Mouse (Mus musculus): ENCODE measurements around the gene Ino80b.
"Not testable (repeated sequence)": the region's sequence is repeated elsewhere in the genome, so short reads cannot be mapped to it uniquely, and the experiment has no call there.

Gene Ino80b

DNA sequence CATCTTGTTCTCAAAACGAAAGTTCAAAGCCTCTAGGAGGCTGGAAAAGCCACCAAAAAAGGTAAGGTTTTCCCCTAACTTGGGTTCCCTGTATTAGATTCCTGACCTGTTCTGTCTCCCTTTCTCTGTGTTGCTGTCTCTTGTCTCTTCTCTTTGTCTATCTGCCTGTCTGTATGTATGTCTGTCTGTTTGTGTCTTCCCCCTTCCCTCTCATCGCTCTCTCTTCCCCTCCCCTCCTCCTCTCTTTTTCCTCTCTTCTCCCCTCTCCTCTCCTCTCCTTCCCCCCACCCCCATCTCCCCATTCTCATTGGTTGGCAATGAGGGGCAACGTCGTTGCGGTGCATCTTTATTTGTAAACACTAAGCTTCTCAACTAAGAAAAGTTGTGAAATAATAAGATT is at the start of gene Ino80b:
Gene Ino80b, minus strand, starts transcription at position 101 of the 400 bp plus-strand sequence.
- no peak for DNase-seq (ENCODE audit: low read depth, low spot score)

DNA sequence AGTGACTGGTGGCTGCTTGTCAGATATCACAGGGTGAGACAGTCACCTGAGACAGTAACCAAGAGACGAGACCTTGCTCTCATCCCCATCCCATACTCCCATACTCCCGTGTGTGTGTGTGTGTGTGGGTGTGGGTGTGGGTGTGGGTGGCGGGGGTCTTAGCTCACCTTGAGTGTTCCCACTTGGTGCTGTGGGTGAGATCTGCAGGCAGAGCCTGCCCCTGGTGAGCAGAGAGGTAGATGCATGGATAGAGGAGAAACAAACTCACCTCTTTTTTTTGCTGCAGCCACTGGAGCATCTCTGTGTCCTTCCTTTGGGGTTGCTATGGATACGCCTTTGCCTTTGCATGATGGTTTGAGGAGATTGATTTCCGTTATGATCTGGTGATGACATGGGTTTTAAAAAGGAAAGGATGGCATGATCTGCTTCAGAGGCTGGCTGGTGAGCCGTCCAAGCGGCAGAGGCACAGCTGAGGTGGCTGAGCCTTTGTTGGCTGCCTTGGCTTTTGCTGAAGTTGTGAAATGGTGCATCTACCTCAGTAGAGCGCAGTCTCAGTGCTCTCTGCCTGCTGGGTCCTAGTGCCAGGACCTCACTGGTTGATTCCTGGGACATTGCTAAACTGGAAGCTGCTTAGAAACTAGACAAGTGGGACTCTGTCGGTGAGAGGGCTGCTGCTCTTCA is 47.1 kb upstream of the Ino80b start:
- DNase-seq (ENCODE audit: low read depth, low spot score), result no peak

DNA sequence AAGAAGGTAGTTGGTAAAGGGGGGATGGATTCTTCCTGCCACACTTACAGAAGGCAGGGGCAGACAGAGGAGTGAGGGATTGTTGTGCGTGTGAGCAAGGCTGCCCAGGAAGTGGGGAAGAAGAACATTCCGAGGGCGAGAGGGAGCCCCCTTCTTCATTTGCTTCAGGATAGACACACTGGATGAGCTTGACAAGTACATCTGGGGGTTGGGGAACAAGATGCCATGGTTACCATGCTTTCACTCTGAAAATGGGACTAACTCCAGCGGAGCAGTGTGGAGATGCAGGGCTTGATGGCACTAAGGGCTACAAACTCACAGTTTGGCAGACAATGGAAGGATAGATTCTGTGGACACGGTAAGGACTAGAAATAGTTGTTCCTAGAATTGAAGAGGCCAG is 45.8 kb upstream of the Ino80b start:
- no peak for DNase-seq (ENCODE audit: low read depth, low spot score)

DNA sequence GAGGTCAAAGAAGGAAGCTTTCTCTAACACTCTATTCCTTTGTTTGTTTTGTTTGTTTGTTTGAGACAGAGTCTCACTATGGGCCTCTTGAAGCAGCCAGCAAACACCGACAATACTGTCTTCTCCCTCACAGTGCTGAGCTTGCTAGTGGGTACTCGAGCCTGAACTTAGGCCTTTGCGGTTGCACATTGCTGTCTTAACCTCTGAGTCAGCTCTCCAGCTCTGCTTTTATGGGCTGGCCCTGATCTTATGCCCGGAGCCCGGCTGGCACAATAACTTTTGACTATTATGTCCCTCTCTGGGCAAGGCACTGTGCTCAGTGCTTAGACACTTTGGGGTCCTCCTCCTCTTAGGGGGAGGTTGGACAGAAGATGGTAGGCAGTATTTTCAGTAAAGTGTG is 44.6 kb upstream of the Ino80b start:
- DNase-seq (ENCODE audit: low read depth, low spot score), result no peak

DNA sequence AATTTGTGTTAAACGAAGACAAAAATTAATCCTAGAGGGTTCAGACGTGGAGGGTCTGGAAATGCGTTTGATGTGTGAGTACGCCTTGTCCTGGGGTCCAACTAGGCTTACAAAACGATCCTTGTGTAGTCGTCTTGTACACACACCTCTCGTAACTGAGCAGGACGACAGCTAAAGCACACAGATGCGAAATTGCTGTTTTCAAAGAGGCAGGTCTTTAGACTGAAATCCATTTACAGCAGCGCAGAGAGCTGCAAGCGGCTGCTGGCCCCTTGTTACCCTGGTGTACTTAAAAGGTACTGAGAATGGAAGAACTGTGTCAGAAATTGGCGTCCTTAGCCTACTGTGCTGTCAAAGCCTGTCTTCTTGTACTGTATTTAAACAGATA is 41.0 kb upstream of the Ino80b start:
- DNase-seq (ENCODE audit: low read depth, low spot score), result no peak

DNA sequence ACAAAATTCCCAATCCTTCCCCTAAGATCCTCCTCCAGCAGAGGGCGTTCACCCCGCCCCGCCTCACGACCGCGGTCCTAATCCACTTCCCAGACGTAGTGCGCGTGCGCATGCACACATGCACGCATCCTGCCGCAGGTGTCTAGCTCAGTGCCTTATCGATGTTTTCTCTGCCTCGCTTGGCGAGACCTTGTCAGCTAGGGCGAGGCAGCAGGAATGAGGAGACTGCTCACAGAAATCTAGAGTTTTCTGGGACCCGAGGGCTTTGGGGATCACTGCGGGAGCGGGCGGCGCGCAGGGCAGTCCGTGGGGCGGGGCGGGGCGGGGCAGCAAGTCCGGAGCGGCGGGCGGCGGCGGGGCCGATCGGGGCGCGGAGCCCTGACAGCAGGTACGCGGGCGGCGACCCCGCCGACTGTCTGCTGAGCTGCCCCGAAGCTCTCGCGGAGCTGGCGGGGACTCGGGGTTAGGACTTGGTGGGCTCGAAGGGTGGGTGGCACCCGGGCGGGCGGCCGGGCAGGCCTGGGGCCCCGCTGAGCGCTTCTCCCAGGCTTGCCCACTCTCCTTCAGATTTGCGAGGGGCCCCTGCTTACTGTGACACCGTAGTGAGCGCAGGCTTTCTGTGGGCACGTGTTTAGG is 40.5 kb upstream of the Ino80b start, which contains the start of gene Dctn1:
Gene Dctn1, plus strand, starts transcription at position 314 of the 636 bp plus-strand sequence.
- DNase-seq (ENCODE audit: low read depth, low spot score), result peak; percentile 92

DNA sequence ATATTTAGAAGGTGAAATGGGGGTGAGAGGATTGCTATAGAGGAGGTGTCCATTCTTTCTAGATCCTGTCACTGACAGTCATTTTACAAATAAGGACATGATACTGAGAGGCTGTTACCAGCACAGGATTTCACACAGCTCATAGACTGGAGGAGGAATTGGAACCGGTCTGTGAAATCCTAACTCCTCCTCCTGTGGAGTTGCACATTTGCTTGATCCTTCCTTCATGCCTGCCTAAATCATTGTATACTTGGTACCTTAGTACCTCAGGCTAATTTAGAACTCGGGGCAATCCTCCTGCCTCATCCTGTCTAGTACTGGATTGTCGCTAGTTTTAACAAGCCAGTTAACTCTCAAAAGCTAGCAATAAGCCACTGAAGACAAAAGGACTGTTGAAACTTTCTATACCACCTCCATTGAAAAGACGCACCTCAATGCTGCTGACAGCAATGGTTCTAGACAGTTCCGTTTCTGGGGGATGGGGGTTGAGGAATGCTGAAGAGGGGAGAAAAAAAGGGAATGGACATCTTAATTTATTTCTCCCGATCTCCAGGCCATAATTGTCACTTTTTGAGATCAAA is 39.9 kb upstream of the Ino80b start:
- no peak for DNase-seq (ENCODE audit: low read depth, low spot score)

DNA sequence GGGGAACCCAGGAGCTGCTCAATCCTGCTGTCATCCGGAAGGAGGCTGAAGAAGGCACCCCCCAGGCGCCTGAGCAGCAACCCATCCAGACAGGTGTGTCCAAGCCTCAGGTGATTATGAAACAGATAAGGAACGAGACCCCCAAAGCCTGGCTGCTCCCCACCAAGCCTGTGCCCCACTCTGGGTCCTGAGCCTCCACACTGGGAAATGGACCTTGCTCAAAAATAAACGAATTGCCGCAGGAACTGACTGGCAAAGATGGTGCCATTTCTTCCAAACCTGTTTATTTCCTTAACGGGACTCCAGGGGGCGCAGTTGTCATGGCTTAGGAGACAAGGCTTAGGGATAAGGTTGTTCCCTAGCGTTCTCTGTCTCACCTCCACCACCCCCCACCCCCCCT is 37.5 kb upstream of the Ino80b start:
- DNase-seq (ENCODE audit: low read depth, low spot score), result peak; percentile 71

DNA sequence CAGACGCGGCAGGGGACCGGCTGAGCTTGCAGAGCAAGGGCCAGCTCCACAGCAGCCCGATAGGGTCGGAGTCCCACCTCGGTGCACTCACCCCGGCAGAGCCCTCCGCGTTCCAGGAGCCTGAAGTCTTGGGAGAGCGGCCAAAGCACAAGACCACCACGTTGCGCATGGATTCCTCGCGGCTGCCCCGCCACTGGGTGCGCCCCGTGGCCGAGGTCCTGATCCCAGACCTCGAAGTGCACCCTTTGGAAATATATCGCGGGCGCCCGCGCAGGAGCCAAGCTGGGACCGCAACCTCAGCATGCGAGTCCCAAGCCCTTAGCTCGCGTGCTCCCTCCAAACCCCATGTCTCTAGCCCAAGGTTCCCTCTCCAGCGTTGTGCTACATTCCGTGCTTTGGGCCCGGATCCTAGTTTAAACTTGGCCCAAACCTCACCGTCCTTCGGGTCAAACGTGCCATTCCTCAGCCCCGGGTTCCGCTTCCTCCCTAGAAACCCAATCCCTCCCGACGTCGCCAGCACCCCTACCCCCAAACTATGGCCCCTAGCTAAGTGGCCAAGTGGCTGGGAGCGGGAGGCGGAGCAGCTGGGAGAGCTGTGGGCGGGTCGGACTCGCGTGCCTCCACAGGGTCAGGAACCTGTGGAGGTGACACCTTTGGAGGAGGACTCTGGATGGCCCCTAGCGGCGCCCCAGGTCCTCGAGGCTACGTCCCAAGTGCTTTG is 36.9 kb upstream of the Ino80b start:
- no peak for DNase-seq (ENCODE audit: low read depth, low spot score)

DNA sequence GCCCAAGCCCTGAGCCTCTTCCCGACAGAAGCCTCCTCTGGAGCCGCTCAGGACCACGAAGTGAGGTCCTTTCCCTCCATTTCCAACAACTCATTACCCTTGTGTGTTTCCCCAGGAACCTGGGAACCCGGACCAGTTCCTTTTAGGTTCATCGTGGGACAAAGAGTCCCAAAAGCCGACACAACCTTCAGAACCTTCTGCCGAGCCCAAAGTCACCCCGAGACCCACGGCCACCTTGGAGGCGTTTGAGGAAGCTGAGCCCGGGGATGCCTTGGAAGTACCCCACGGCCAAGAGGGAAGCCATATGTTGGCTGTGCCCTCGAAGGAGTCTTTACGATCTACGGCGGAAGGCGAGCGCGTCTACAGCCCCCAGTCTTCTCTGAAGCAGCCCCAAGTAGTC is 36.2 kb upstream of the Ino80b start:
- DNase-seq (ENCODE audit: low read depth, low spot score), result no peak

DNA sequence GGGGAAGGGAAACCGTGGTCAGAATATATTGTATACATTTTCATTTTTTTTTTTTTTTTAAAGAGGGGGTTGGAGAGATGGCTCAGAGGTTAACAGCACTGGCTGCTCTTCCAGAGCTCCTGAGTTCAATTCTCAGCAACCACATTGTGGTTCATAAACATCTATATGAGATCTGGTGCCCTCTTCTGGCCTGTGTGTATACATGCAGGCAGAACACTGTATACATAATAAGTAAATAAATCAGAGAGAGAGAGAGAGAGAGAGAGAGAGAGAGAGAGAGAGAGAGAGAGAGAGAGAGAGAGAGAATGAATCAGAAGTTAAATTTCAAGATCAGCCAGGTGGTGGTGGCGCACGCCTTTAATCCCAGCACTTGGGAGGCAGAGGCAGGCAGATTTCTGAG is 34.2 kb upstream of the Ino80b start:
- DNase-seq (ENCODE audit: low read depth, low spot score), result not testable (repeated sequence)

DNA sequence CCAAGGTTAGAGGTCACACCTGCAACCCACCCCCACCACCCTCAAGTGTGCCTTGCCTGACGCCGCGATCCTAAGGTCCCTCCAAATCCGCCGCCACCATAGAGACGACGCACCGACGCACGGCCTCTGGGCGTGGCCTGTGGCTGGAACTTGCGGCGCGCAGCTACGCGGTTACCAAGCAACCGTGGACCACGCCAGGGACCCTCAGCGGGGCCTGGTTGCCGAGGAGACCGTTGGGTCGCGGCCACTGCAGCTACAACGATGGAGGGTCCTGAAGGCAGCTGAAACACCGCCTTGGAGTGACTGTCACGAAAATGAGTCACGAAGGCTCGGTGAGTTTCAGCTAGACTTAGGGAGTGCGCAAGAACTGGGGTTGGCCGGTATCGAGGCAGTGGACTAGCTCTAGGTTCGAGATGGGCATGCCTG is 31.0 kb upstream of the Ino80b start, which contains the start of the genes Wdr54 and 1700003E16Rik:
Gene Wdr54, minus strand, starts transcription at position 139 of the 426 bp plus-strand sequence.
Gene 1700003E16Rik, plus strand, starts transcription at position 146 of the 426 bp plus-strand sequence.
- DNase-seq (ENCODE audit: low read depth, low spot score), result peak; percentile 51

DNA sequence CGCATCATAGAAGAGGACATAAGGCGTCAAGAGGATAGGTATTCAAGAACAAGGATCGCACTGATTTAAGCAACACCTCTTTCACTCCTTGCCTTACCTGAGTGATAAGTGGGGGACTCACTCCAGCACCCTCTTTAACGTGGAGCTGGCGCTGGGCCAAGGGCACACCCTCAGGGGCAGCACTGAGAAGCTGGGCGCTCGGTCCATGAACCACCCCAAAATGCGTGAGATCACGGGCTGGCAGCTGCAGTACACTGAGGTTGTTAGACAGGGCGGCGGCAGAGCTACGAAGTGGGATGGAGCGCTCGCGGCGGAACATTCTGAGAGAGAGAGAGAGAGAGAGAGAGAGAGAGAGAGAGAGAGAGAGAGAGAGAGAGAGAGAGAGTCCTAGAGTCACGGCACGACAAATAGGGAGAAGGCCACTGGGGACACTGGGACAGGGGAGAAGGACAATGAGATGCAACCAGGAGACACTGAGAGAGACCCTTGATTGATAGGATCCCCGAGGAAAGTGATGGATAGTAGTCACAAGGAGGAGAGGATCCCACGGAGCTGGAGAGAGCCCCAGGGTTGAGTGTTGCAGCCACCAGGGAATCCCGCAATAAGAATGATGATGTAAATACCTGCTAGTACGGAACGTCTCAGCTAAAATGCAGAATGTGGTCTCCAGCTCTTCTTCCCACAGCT is 30.5 kb upstream of the Ino80b start:
- no peak for DNase-seq (ENCODE audit: low read depth, low spot score)

DNA sequence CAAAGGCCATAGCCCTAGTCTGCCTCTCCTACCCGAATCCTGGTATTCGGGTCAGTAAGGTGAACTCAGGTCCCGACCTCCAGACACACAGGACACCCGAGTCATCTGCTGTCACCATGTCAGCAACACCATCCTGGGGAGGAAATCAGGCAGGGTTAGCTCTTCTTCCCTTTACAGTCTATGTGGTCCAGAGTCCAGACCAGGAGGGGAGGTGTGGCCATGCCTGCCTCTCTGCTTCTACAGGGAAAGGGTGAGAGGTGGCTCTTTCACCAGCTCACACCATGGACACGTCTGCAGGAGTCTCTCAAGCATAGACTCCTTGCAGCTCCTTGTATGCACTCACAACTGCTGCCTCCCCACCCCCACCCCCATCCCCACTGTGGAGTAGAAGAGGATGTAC is 28.3 kb upstream of the Ino80b start:
- DNase-seq (ENCODE audit: low read depth, low spot score), result no peak

DNA sequence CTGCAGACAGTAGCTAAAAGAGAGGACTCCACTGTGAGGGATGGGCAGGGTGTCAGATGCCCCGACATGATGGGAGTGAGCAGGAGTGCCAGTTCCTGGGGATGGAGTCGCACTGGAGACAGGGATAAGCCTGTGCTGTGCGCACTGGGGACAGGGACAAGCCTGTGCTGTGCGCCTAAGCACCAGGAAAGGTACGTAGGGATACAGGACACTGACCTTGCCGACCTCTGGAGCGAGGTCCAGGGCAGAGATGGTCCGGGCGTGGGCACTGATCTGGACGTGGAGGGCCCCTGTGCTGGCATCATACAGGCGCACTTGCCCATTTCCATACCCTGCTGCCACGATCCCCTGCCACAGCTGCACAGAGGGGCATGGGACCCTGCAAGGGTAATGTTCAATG is 27.8 kb upstream of the Ino80b start:
- no peak for DNase-seq (ENCODE audit: low read depth, low spot score)

DNA sequence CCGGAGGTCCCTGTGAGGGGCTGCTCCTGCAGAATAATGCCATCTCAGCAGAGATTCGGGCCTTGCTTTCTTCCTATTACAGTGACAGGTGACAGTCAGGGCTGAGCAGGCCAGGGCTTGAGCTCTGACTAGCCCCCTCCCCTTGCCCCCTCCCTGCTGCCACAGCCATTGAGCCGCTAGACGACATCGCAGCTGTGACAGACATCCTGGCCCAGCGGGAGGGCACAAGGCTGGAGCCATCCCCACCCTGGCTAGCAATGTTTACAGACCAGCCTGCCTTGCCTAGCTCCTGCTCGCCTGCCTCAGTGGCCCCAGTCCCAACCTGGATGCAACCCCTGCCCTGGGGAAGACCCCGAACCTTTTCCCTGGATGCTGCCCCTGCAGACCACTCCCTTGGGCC is 26.5 kb upstream of the Ino80b start:
- DNase-seq (ENCODE audit: low read depth, low spot score), result no peak

DNA sequence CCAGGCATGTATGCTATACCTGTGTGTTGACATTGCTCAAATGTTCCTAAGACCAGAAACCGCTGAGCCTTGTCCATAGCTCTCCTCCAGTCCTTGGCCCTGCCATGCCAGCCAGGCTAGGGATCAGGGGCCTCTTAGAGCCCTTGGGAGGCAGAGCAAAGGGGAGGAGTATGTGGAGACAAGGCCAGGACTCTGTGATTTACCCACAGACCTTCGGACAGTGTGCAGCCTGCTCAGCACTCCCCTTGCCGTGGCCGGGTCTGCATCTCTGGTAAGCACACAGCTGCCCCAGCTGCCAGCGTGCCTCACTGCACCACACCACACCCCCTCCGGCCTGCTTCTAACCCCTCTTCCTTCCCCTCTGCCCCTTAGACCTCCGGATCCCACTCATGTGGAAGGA is 22.0 kb upstream of the Ino80b start:
- no peak for DNase-seq (ENCODE audit: low read depth, low spot score)

DNA sequence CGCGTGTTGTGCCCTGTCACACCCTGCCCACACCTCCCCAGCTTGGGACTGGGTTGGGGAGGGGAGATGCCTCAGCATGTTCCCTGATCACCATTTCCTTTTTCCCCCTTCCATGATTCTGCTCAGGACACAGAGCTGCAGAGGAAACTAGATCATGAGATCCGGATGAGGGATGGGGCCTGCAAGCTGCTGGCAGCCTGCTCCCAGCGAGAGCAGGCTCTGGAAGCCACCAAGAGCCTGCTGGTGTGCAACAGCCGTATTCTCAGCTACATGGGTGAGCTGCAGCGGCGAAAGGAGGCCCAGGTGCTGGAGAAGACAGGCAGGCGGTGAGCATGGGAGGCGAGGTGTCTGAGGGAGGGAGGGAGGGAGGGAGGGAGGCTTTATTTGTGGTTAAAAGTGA is 20.6 kb upstream of the Ino80b start:
- DNase-seq (ENCODE audit: low read depth, low spot score), result no peak

DNA sequence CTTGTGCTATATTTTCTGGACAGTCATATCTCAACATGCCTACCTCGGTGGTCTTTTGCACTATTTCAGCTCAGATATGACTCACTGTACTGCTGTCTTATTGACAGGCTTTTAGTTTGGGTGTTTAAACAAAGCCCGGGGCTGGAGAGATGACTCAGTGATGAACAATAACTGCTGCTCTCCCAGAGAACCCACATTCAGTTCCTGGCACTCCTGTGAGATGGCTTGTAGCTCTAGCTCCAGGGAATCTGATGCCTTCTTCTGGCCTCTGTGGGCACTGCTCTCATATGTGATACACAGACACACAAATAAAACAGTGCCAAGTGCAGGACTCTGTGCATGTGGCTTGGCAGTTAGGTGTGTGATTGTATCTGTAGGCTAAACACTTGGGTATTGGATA is 20.0 kb upstream of the Ino80b start:
- no peak for DNase-seq (ENCODE audit: low read depth, low spot score)

DNA sequence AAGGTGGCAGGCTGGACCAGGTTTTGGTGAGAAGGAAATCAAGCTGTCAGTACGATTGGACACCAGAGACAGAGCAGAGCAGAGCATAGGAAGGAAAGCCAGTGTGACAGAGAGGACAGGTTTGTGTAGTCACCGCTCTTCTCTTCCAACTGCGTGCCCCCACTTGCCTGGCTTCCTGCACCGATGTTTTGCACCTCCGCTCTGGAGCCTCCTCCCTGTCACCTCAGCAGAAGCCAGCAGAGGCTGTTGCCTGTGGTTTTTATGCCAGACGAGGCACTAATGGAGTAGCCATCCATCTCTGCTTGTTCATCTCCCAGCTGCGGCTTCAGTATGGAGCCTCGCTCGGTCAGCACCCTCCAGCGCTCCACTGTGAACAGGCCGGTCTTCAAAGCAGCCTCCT is 17.7 kb upstream of the Ino80b start:
- no peak for DNase-seq (ENCODE audit: low read depth, low spot score)

DNA sequence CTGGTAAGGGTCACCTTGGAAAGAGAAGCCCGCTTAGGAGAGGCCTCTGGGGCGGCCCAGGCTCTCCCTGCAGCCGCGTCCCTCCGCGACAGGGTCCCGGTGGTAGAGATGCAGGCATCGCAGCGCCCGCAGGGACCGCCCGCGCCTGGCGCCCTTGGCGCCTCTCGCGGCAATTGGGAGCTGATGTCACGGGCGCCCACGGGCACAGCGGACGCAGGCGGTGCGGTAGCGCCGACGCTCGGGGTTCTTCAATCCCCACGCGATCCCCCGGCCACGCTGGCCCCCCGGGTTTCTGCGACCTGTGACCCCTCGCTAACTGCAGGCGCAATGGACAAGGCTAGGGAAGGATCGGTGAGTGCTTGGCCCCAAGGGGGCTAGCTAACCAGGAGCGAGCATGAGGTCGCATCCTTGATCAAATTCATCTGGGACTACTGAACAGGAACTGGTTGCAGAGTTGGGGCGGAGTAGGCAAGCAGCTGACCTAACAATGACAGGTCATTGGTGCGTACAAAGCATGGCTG is 17.0 kb upstream of the Ino80b start:
- no peak for DNase-seq (ENCODE audit: low read depth, low spot score)

All from retina, postnatal 7 days (tissue).